Mouse (Mus musculus) olfactory bulb, adult 2 months (tissue): ENCODE results near the gene Ddrgk1.

ENCODE experiments used
- CTCF ChIP-seq: fragments of 200-500 bp; IDR thresholded peaks from 2 replicates; pipeline ENCODE4 v1.5.1; 2012; ENCODE audit warnings: low read depth, mild to moderate bottlenecking, low read length, moderate library complexity; ENCODE audit not compliant: insufficient read depth
- POLR2A ChIP-seq: fragments of 200-500 bp; IDR thresholded peaks from 2 replicates; pipeline ENCODE4 v1.6.1; 2012; ENCODE audit warnings: mild to moderate bottlenecking, low read depth, low read length, moderate library complexity; ENCODE audit not compliant: insufficient read depth

GRCm38 (mm10) chr2:130664102-130664701 is at the start of gene Ddrgk1:
- no peak for TF ChIP-seq CTCF
- peak; percentile 89 for TF ChIP-seq POLR2A
